Mouse (Mus musculus): ENCODE data around the gene Fam160b1.

DNA sequence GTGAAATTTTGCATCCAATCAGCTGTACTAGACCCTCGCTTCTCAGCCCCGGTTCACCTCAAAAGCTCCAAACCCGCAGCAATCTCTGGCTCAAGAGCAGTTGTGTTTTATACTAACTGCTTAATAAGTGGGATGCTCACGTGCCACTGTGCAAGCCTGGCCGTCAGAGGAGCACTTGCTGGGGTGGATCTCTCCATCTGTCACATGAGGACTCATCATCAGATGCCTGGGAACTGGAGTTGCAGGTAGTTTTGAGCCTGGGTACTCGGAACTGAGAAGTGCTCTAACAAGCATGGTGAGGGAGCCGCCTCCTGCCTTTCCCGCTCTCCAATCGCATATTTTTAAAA, 44.0 kb downstream of the Fam160b1 start:
- TF ChIP-seq TAL1 (conservative IDR thresholded peaks at IDR 0.05; ENCODE audit: low read depth, low read length) (no peak), CTCF (IDR thresholded peaks at IDR 0.05; ENCODE audit: low read depth, low read length) (no peak)

All from G1E (cell line).